Mouse (Mus musculus): Measurements from ENCODE around the gene Carnmt1. TPM values are rescaled to one million over a fixed set of nuclear protein-coding genes. Genes with fewer than 3 reads are reported as not detected.

The Carnmt1 gene
- total RNA-seq (2023): 10 to 100 TPM; 11.6 to 13.8 TPM

GRCm38 (mm10) chr19:18670608-18671007, at the start of gene Carnmt1:
Gene Carnmt1 (plus strand): TSS chr19:18670764.

GRCm38 (mm10) chr19:18631644-18632219, 38.8 kb upstream of the Carnmt1 start, which contains the start of the genes Ostf1 and Nmrk1:
Gene Ostf1 (minus strand): TSS chr19:18631823.
Gene Nmrk1 (plus strand): TSS chr19:18631950.

GRCm38 (mm10) chr19:18712866-18713300, 42.3 kb downstream of the Carnmt1 start, which contains the start of gene D030056L22Rik:
Gene D030056L22Rik (plus strand): TSS chr19:18713193.

GRCm38 (mm10) chr19:18749598-18750339, 79.2 kb downstream of the Carnmt1 start, which contains the start of gene Trpm6:
Gene Trpm6 (plus strand): TSS chr19:18749983.

Other genes starting within 250 kb of the Carnmt1 start
- gene Ostf1, start 38.9 kb upstream of the Carnmt1 start, total RNA-seq (2023): 100 to 1,000 TPM; 142 to 146 TPM
- 10 to 100 TPM; 35.4 to 37.2 TPM for gene Nmrk1, start 38.8 kb upstream of the Carnmt1 start, total RNA-seq (2023)
- 10 to 100 TPM; 11.8 to 14.6 TPM for gene D030056L22Rik, start 42.4 kb downstream of the Carnmt1 start, total RNA-seq (2023)
- gene Trpm6, start 79.2 kb downstream of the Carnmt1 start, total RNA-seq (2023): not detected